Mouse (Mus musculus): Measurements from ENCODE around the gene Iqgap2. TPM values are rescaled to one million over a fixed set of nuclear protein-coding genes. Genes with fewer than 3 reads are reported as not detected.

The Iqgap2 gene
- polyA plus RNA-seq, 1 experiment from 2014 or later, result 16.7 TPM

DNA sequence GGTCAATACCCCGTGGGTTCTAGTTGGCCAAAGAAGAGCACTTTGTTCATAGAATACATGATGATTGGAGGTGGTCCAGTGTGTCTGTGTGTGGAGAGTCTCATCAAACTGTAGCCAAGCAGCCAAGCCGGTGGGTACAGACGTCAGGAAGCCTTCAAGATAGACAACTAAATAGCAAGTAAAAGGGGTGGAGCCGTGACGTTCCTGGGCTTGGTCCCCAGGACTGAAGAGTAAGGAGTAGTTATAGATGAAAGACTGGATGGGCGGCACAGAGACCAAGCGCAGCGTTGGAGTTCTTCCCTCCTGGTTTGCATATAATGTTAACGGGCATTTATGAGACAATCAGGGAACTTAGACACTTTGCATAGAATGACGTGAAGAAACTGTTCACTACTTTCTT lies 279.5 kb downstream of the Iqgap2 start:
- Histone ChIP-seq H3K4me2 (no peak overlapping the region), H3K4me3 (replicated peaks) (no peak overlapping the region), H3K9ac (no peak overlapping the region), H3K4me1 (peaks cover 30% of the 10 kb centered on the region), H3K9me3 (peaks cover 5% of the 10 kb centered on the region; the same call in 1 of the 2 replicates), H3K36me3 (replicated peaks) (peaks cover 37% of the 10 kb centered on the region), H3K27me3 (no peaks in the 10 kb centered on the region), H3K27ac (no peak overlapping the region)
- 93% methylated on average over 10 of the region's 10 CpGs for WGBS
- ATAC-seq (ENCODE audit: low FRiP score), result no peak

DNA sequence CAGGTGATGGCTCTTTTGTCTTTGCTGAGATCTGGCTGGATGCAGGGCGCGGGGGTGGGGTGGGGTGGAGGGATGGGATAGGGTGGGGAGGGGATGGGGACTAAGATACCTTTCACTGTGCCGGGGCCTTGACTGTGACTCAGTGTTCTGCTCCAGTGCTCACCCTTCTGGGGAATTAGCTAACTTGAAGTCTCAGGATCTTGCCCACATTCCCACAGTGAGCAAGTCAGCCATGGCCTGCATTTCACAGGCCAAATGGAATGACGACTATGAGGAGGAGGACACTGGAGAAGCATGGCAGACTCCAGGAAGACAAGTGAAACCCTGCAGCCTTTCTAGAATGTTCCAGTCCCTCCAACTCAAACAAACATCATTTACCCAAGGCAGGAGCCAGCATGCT lies 280.0 kb downstream of the Iqgap2 start:
- H3K27me3 ChIP-seq, result no peaks in the 10 kb centered on the region
- no peak overlapping the region for H3K9ac ChIP-seq
- H3K36me3 ChIP-seq (replicated peaks), result peaks cover 41% of the 10 kb centered on the region
- H3K9me3 ChIP-seq, result peaks cover 5% of the 10 kb centered on the region; the same call in 1 of the 2 replicates
- 96% methylated on average over 4 of the region's 4 CpGs for WGBS
- H3K4me1 ChIP-seq, result peaks cover 25% of the 10 kb centered on the region
- H3K27ac ChIP-seq, result no peak overlapping the region
- no peak for ATAC-seq (ENCODE audit: low FRiP score)
- no peak overlapping the region for H3K4me3 ChIP-seq (replicated peaks)
- H3K4me2 ChIP-seq, result no peak overlapping the region

DNA sequence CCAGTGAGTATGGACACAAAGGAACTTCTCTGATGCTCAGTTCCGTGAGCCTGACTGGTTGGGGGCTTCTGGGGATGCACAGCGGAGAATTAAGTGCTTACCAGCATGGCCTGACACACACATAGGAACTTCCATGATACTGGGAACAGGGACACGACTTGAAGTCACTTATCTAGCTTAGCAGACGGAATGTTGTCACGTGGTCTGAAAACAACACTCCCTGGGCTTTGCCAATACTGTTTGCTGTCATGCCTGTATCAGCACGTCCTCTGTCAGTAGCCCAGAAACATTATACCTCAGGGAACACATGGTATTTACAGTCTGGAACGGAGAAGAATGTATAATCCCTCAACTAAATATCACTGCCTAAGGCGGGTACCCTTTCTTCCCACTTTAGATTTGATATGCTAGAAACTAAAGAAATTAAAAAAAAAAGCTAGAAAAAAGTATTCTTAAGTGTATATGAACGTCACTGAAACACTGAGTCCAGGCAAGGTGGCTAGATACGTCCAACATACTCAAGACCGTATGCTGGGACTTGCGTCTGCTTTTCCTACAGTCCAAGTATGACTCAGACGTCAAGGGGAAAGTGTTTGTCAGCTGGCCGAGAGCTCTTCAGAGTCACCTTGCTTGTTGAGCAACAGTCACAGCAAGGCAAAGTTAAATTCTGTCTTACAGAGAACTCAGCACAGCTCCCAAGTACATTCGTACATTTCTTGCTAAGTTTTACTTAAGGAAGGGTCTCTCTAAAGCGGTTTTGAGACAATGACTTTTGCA lies 280.7 kb downstream of the Iqgap2 start:
- Histone ChIP-seq H3K9ac (no peak overlapping the region), H3K4me2 (no peak overlapping the region), H3K27ac (no peak overlapping the region), H3K9me3 (peaks cover 5% of the 10 kb centered on the region; the same call in 1 of the 2 replicates), H3K4me3 (replicated peaks) (no peak overlapping the region), H3K27me3 (no peaks in the 10 kb centered on the region), H3K4me1 (peaks cover 18% of the 10 kb centered on the region), H3K36me3 (replicated peaks) (peaks cover 48% of the 10 kb centered on the region)
- no peak for ATAC-seq (ENCODE audit: low FRiP score)
- 92% methylated on average over 16 of the region's 16 CpGs for WGBS

DNA sequence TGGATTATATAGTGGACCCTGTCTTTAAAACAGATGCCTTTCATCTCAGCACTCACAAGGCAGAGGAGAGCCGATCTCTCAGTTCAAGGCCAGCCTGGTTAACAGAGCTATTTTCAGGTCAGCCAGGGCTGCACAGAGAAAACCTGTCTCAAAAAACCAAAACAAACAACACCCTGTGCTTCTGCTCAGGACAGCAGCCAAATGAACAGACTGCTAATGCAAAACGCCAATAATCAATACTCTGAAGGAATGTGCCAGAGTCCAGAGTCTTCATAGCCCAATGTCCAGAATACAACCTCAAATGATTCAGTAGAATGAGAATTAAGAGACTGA lies 282.7 kb downstream of the Iqgap2 start:
- H3K4me1 ChIP-seq, result no peaks in the 10 kb centered on the region
- H3K4me2 ChIP-seq, result no peak overlapping the region
- H3K27me3 ChIP-seq, result no peaks in the 10 kb centered on the region
- H3K9me3 ChIP-seq, result peaks cover 5% of the 10 kb centered on the region; the same call in 1 of the 2 replicates
- 91% methylated on average over 2 of the region's 2 CpGs for WGBS
- H3K4me3 ChIP-seq (replicated peaks), result no peak overlapping the region
- H3K36me3 ChIP-seq (replicated peaks), result peaks cover 62% of the 10 kb centered on the region
- ATAC-seq (ENCODE audit: low FRiP score), result no peak
- H3K27ac ChIP-seq, result no peak overlapping the region
- no peak overlapping the region for H3K9ac ChIP-seq

DNA sequence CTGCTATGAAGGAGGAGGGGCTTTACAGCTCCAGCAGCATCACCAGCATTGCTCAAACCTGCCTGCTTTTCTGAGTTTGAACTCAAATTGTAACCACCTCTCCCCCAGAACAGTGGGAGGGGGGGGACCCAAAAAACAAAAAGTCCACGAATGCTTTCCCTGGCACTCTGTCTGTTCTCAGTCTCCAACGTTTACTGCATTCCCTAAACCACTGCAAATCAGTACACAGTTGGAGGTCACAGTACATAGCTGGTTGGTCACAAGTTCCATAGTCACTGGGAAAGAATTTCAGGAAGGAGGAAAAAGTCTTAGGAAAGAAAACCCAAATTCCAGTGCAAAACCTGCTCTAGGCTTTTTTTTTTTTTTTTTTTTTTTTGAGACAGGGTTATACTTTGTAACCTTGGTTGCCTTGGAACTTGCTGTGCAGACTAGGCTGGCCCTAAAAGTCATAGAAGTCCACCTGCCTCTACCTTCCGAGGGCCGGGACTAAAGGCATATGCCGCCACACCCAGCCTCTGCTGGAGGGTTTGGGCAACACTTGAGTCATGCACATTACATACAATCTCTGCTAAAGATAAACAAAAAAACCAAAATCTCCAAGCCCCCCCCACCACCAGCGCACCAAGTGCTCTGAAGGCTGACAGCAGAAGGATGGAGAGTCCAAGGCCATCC lies 283.2 kb downstream of the Iqgap2 start:
- no peak overlapping the region for H3K27ac ChIP-seq
- WGBS, result 90% methylated on average over 6 of the region's 6 CpGs
- no peak overlapping the region for H3K4me3 ChIP-seq (replicated peaks)
- no peak overlapping the region for H3K4me2 ChIP-seq
- H3K9me3 ChIP-seq, result peaks cover 5% of the 10 kb centered on the region; the same call in 1 of the 2 replicates
- no peak for ATAC-seq (ENCODE audit: low FRiP score)
- H3K9ac ChIP-seq, result no peak overlapping the region
- peaks cover 65% of the 10 kb centered on the region for H3K36me3 ChIP-seq (replicated peaks)
- no peaks in the 10 kb centered on the region for H3K4me1 ChIP-seq
- no peaks in the 10 kb centered on the region for H3K27me3 ChIP-seq

DNA sequence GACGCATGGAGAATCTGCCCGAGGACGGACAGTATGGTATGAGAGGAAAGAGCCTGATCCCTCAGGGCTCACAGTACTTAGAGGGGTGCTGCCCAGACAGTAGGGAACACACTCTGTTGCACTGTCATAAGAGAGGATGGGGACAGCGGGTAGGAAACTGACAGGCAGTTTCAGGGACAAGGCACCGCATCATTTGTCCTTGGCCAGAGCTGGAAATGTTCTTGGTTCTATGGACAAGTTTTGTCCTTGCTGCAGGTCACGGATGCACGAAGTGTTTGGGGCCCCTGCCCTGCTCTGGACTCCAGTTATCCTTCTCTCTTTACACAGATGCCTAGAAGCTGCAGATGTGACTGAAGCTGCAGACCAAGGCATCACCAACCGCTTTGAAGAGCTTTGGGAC lies 284.7 kb downstream of the Iqgap2 start:
- H3K36me3 ChIP-seq (replicated peaks), result peaks cover 75% of the 10 kb centered on the region
- H3K4me2 ChIP-seq, result no peak overlapping the region
- no peak overlapping the region for H3K27ac ChIP-seq
- no peaks in the 10 kb centered on the region for H3K27me3 ChIP-seq
- no peak for ATAC-seq (ENCODE audit: low FRiP score)
- no peak overlapping the region for H3K4me3 ChIP-seq (replicated peaks)
- H3K4me1 ChIP-seq, result no peaks in the 10 kb centered on the region
- H3K9ac ChIP-seq, result no peak overlapping the region
- peaks cover 5% of the 10 kb centered on the region; the same call in 1 of the 2 replicates for H3K9me3 ChIP-seq
- 95% methylated on average over 8 of the region's 8 CpGs for WGBS

DNA sequence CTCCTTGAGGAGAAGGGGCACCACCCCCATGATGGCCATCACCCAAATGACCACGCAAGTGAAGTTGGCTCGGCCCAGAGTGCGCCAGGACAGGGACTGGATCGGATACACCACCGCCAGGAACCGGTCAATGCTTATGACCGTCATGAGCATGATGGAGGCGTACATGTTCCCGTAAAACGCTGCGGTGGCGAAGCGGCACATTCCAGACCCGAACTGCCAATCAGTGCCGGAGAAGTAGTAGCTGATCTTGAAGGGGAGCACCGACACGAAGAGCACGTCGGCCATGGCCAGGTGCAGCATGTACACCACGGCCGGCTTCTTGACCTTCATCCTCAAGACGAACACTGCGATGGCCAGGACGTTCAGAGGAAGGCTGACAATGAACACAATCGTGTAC lies 287.4 kb downstream of the Iqgap2 start:
- no peak overlapping the region for H3K4me3 ChIP-seq (replicated peaks)
- H3K4me2 ChIP-seq, result no peak overlapping the region
- H3K36me3 ChIP-seq (replicated peaks), result peaks cover 63% of the 10 kb centered on the region
- H3K27me3 ChIP-seq, result no peaks in the 10 kb centered on the region
- peaks cover 5% of the 10 kb centered on the region; the same call in 1 of the 2 replicates for H3K9me3 ChIP-seq
- no peaks in the 10 kb centered on the region for H3K4me1 ChIP-seq
- H3K27ac ChIP-seq, result no peak overlapping the region; the same call in 1 of the 2 replicates
- 96% methylated on average over 25 of the region's 25 CpGs for WGBS
- no peak for ATAC-seq (ENCODE audit: low FRiP score)
- no peak overlapping the region for H3K9ac ChIP-seq

DNA sequence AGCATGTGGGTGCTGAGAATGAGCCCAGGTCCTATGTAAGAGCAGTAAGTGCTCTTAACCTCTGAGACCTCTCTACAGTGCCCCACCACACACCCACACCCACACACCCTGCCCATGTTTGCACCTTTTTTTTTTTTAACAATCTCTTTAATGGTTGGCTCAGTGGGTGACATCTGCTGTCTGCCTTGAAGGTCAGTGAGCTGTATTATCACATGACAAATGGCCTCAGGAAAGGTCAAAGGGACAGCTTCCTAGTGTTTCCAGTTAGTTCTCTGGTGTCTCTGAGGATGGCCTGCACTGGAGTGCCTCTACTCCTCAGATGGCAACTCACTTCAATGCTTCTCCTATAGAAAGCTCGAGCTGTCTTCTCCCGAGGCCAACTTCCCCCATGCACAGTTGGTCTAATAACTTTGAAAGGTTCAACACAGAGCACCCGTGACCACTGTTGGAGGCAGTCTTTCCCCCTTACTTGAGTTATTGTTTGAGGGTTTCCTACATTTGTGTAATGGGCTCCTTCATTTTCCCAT lies 291.8 kb downstream of the Iqgap2 start:
- Histone ChIP-seq H3K27me3 (no peaks in the 10 kb centered on the region), H3K4me2 (no peak overlapping the region), H3K4me1 (no peaks in the 10 kb centered on the region), H3K9ac (no peak overlapping the region), H3K27ac (no peak overlapping the region), H3K36me3 (replicated peaks) (peaks cover 38% of the 10 kb centered on the region), H3K9me3 (no peaks in the 10 kb centered on the region), H3K4me3 (replicated peaks) (no peak overlapping the region)
- no peak for ATAC-seq (ENCODE audit: low FRiP score)
- 80% methylated on average over 3 of the region's 3 CpGs for WGBS

DNA sequence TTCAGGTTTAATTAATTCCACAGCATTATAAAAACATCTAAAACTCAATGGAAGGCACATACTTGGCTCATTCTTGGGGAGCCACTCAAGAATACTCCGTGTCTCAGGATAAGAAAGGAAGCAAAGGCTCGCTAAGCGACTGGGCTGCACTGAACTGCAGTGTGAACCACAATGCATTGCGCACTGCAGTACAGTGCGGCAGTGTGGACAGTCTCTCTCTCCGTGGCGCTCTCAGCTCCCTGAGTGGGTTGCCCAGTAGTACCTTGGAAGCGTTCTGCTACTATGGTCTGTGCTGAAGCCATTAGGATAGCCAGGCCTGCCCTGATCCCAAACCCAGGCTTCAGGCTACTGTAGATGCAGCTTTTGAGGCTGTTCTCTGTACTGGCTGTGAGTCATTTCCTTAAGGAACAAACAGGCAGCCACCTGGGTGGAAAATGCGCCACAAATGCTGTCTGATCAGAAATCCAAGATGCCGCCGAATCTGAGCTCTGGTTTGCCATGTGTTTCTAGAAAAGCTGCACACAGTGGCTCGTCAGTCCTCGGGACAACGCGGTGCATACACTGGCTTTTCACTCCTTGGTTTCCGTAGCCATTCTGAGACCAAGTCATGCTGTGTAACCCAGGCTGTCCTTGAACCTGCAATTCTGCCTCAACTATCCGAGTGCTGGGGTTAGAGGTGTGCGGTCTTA lies 293.3 kb downstream of the Iqgap2 start:
- Histone ChIP-seq H3K27ac (no peak overlapping the region), H3K4me1 (no peaks in the 10 kb centered on the region)
- 87% methylated on average over 18 of the region's 18 CpGs for WGBS

DNA sequence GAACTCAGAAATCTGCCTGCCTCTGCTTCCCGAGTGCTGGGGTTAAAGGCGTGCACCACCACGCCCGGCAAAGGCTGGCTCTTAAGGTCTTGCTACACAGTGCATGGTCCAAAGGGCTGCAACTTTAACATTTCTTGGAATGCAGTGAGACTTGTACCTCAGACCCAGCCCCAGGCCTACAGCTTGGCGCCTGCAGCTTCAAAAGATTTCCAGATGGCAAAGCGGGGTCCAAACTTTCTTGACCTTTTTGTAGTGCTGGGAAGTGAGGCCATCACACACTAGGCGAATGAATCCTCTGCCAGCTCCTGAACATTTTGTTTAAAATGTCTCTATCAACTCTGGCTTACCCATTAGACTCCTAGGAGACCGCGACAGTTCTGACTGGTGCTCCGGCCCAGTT lies 294.1 kb downstream of the Iqgap2 start:
- H3K36me3 ChIP-seq (replicated peaks), result peaks cover 15% of the 10 kb centered on the region
- H3K27me3 ChIP-seq, result no peaks in the 10 kb centered on the region
- no peak overlapping the region for H3K9ac ChIP-seq
- no peak overlapping the region for H3K4me2 ChIP-seq
- 91% methylated on average over 10 of the region's 10 CpGs for WGBS
- H3K4me1 ChIP-seq, result no peaks in the 10 kb centered on the region
- H3K9me3 ChIP-seq, result no peaks in the 10 kb centered on the region
- H3K4me3 ChIP-seq (replicated peaks), result no peak overlapping the region
- no peak overlapping the region for H3K27ac ChIP-seq
- ATAC-seq (ENCODE audit: low FRiP score), result no peak

More for the DNA sequence above, 293.3 kb downstream of the Iqgap2 start:
- Histone ChIP-seq H3K36me3 (replicated peaks) (peaks cover 23% of the 10 kb centered on the region), H3K4me3 (replicated peaks) (no peak overlapping the region), H3K9me3 (no peaks in the 10 kb centered on the region), H3K4me2 (no peak overlapping the region), H3K27me3 (no peaks in the 10 kb centered on the region), H3K9ac (no peak overlapping the region)
- no peak for ATAC-seq (ENCODE audit: low FRiP score)

DNA sequence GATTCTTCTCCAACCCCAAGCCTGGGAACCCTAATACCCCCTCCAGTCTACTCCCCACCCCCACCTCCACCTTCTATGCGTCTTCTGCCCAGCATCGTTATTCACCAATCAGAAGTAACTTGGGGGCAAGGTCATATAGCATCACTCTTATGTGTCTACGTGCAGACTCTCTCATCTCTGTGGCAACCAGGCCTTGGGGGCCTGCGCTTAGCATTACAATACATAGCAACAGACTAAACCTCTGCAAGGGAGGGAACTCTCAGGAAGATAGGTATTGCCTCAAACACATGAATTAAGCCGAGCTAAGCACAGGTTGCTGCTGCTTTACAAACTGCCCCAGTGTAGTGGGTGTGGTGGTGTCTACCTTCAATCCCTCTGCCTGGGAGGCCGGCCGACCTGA lies 295.0 kb downstream of the Iqgap2 start:
- no peaks in the 10 kb centered on the region for H3K9me3 ChIP-seq
- H3K9ac ChIP-seq, result no peak overlapping the region
- H3K27ac ChIP-seq, result no peak overlapping the region
- no peak for ATAC-seq (ENCODE audit: low FRiP score)
- no peak overlapping the region for H3K4me3 ChIP-seq (replicated peaks)
- no peaks in the 10 kb centered on the region for H3K27me3 ChIP-seq
- no peak overlapping the region for H3K4me2 ChIP-seq
- H3K36me3 ChIP-seq (replicated peaks), result peaks cover 10% of the 10 kb centered on the region
- H3K4me1 ChIP-seq, result no peaks in the 10 kb centered on the region
- 74% methylated on average over 7 of the region's 7 CpGs for WGBS

DNA sequence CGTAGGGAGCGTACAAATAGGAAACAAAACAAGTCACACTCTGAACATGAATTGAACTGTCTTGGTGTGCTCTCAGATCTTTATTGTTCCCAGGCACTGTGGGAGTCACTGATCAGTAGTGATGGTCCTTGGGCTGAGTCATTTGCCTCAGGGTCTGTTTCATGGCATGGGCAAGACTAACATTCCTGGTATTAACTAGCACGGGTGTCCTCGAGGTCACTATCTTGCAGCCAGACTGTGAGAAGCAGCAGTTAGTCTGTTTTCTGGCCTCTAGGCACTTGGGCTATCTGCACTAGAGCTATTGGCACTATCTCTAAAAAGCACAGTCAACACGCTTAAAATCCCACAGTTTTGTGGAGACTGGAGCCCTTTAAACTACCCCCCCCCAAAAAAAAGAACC lies 295.8 kb downstream of the Iqgap2 start:
- no peak for ATAC-seq (ENCODE audit: low FRiP score)
- H3K4me3 ChIP-seq (replicated peaks), result no peak overlapping the region
- H3K27me3 ChIP-seq, result no peaks in the 10 kb centered on the region
- no peak overlapping the region for H3K27ac ChIP-seq
- WGBS, result 86% methylated on average over 5 of the region's 5 CpGs
- no peaks in the 10 kb centered on the region for H3K4me1 ChIP-seq
- peaks cover 2% of the 10 kb centered on the region; the same call in 1 of the 2 replicates for H3K36me3 ChIP-seq (replicated peaks)
- H3K4me2 ChIP-seq, result no peak overlapping the region
- H3K9ac ChIP-seq, result no peak overlapping the region
- no peaks in the 10 kb centered on the region for H3K9me3 ChIP-seq

Measured in forebrain, embryonic 12.5 days (tissue).